8 mouse cellular contexts compared by ENCODE assay signal in the genomic region with DNA sequence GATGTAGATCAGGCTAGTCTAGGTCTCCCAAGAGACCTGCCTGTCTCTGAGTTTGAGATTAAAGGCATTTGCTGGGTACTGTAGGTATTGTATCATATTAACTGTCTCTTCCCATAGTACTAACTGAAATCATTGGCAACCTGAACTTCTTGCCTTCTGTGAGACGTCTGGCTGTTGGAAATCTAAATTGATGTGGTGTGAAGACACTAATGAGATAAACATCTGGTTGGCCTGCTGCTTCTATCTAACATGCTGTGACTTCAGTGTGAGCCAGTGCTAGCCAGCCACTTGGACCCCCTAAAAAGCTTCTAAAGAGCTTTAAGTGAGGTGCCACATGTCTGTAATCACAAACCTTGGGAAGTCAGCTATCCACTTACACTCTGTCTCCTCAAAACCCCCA. TPM values are rescaled to one million over a fixed set of nuclear protein-coding genes. Genes with fewer than 3 reads are reported as not detected.
"Had no signal": no experiment of that assay in that cellular context is flagged by ENCODE, and none has a peak within 500 bp of the region (broad histone marks: within the 10 kb centered on the region; RNA-seq: fewer than 3 reads in every experiment).

No protein-coding gene starts in this region.

- H3K4me3 ChIP-seq: intestine, embryonic 15.5 days; limb, embryonic 13.5 days; liver, embryonic 13.5 days; midbrain, embryonic 13.5 days; neural tube, embryonic 12.5 days had no signal

- H3K9me3 ChIP-seq: intestine, embryonic 15.5 days; limb, embryonic 13.5 days; liver, embryonic 13.5 days; midbrain, embryonic 13.5 days; neural tube, embryonic 12.5 days had no signal

- H3K4me2 ChIP-seq: intestine, embryonic 15.5 days; limb, embryonic 13.5 days; liver, embryonic 13.5 days; midbrain, embryonic 13.5 days; neural tube, embryonic 12.5 days had no signal

- H3K9ac ChIP-seq: intestine, embryonic 15.5 days; limb, embryonic 13.5 days; liver, embryonic 13.5 days; midbrain, embryonic 13.5 days; neural tube, embryonic 12.5 days had no signal

- ATAC-seq: midbrain, embryonic 13.5 days had no signal

- H3K27me3 ChIP-seq: intestine, embryonic 15.5 days; liver, embryonic 13.5 days; midbrain, embryonic 13.5 days; neural tube, embryonic 12.5 days had no signal

- DNase-seq: liver, embryonic 13.5 days; thymus, adult 18-20 months; thymus, postnatal 14 days had no signal

- H3K27ac ChIP-seq: intestine, embryonic 15.5 days; limb, embryonic 13.5 days; liver, embryonic 13.5 days; midbrain, embryonic 13.5 days; neural tube, embryonic 12.5 days had no signal

- H3K4me1 ChIP-seq: limb, embryonic 13.5 days; liver, embryonic 13.5 days; midbrain, embryonic 13.5 days; neural tube, embryonic 12.5 days had no signal

- H3K36me3 ChIP-seq: intestine, embryonic 15.5 days; limb, embryonic 13.5 days; liver, embryonic 13.5 days; midbrain, embryonic 13.5 days; neural tube, embryonic 12.5 days had no signal

RNA-seq across cellular contexts. Expression of a gene that starts 16.1 kb away (rescaled TPM):
- total RNA-seq: neutrophil, adult 5-6 weeks had no signal
- polyA plus RNA-seq: liver, embryonic 13.5 days had no signal
